Mouse (Mus musculus) midbrain, embryonic 11.5 days (tissue): ENCODE measurements at regions not wholly inside any gene's neighbourhood (a gene's known extent, or its start where the extent isn't known, plus 50 kb on each side); places are given as distances from the start of the nearest gene placed in this dataset.

ENCODE experiments used
- ATAC-seq: fragments of 200-750 bp; cut with Nextera tagmentation; 2 replicates; pipeline ENCODE4 v1.8.0; 2017; ENCODE audit warnings: moderate TSS enrichment, moderate library complexity; ENCODE audit not compliant: low FRiP score
- DNase-seq: peaks from one replicate; pipeline ENCODE4 v3.0.0; 2015; ENCODE audit warnings: low spot score; ENCODE audit errors: missing footprints
- H3K27ac ChIP-seq: fragments of 300-500 bp; sonication (generic); 2 replicates; pipeline ENCODE4 v1.5.1; 2014; ENCODE audit warnings: low read depth, low read length
- H3K27me3 ChIP-seq: fragments of 300-500 bp; sonication (generic); 2 replicates; pipeline ENCODE4 v1.6.1; 2014; ENCODE audit warnings: mild to moderate bottlenecking, low read length, moderate library complexity, mixed read lengths; ENCODE audit not compliant: control insufficient read depth, insufficient read depth
- H3K36me3 ChIP-seq: fragments of 300-500 bp; sonication (generic); 2 replicates; pipeline ENCODE4 v1.6.1; 2014; ENCODE audit warnings: mild to moderate bottlenecking, low read length, moderate library complexity, mixed read lengths; ENCODE audit not compliant: control insufficient read depth, insufficient read depth
- H3K4me1 ChIP-seq: fragments of 300-500 bp; sonication (generic); 2 replicates; pipeline ENCODE4 v1.6.1; 2014; ENCODE audit warnings: low read length; ENCODE audit not compliant: control insufficient read depth, insufficient read depth
- H3K4me2 ChIP-seq: fragments of 300-500 bp; sonication (generic); 2 replicates; pipeline ENCODE4 v1.6.1; 2014; ENCODE audit warnings: mild to moderate bottlenecking, moderate library complexity
- H3K4me3 ChIP-seq: fragments of 300-500 bp; sonication (generic); 2 replicates; pipeline ENCODE4 v1.5.1; 2014; ENCODE audit warnings: low read depth, low read length
- H3K9ac ChIP-seq: fragments of 300-500 bp; sonication (generic); 2 replicates; pipeline ENCODE4 v1.6.1; 2014; ENCODE audit warnings: low read length
- H3K9me3 ChIP-seq: fragments of 300-500 bp; sonication (generic); 2 replicates; pipeline ENCODE4 v1.6.1; 2016; ENCODE audit warnings: low read length; ENCODE audit not compliant: control insufficient read depth
- WGBS: fragments of 180-500 bp; shearing (Covaris S2); extraction: QIAGEN DNeasy Blood & Tissue Kit; methylation state at CpG from one replicate; pipeline ENCODE4 v1.1.7; 2014; 5-methylcytosine and 5-hydroxymethylcytosine counted together

GRCm38 (mm10) chr5:39176906-39177305 is 300.3 kb upstream of the Clnk start:
- peaks cover 2% of the 10 kb centered on the region; the same call in 1 of the 2 replicates for H3K4me1 ChIP-seq
- no peak overlapping the region for H3K27ac ChIP-seq
- H3K9me3 ChIP-seq, result no peaks in the 10 kb centered on the region
- 84% methylated on average over 2 of the region's 2 CpGs for WGBS
- no peak for ATAC-seq
- H3K4me3 ChIP-seq, result no peak overlapping the region
- no peaks in the 10 kb centered on the region for H3K27me3 ChIP-seq
- no peak overlapping the region for H3K9ac ChIP-seq
- H3K4me2 ChIP-seq, result no peak overlapping the region
- no peaks in the 10 kb centered on the region for H3K36me3 ChIP-seq
- no peak for DNase-seq

GRCm38 (mm10) chr5:39173491-39173890 is 296.9 kb upstream of the Clnk start:
- H3K27me3 ChIP-seq, result no peaks in the 10 kb centered on the region
- no peak overlapping the region for H3K27ac ChIP-seq
- H3K9me3 ChIP-seq, result no peaks in the 10 kb centered on the region
- WGBS, result 89% methylated on average over 3 of the region's 3 CpGs
- H3K4me2 ChIP-seq, result no peak overlapping the region
- DNase-seq, result no peak
- ATAC-seq, result no peak
- no peaks in the 10 kb centered on the region for H3K4me1 ChIP-seq
- no peak overlapping the region for H3K9ac ChIP-seq
- H3K4me3 ChIP-seq, result no peak overlapping the region
- no peaks in the 10 kb centered on the region for H3K36me3 ChIP-seq

GRCm38 (mm10) chr5:39159651-39160050 is 283.0 kb upstream of the Clnk start:
- H3K27ac ChIP-seq, result no peak overlapping the region
- no peaks in the 10 kb centered on the region for H3K9me3 ChIP-seq
- no peak overlapping the region for H3K4me2 ChIP-seq
- no peak overlapping the region for H3K4me3 ChIP-seq
- H3K9ac ChIP-seq, result no peak overlapping the region
- no peak for ATAC-seq
- H3K27me3 ChIP-seq, result no peaks in the 10 kb centered on the region
- DNase-seq, result no peak
- WGBS, result 90% methylated on average over 3 of the region's 3 CpGs
- H3K36me3 ChIP-seq, result no peaks in the 10 kb centered on the region
- no peaks in the 10 kb centered on the region for H3K4me1 ChIP-seq

GRCm38 (mm10) chr5:39155763-39156162 is 279.2 kb upstream of the Clnk start:
- no peak overlapping the region for H3K4me3 ChIP-seq
- no peaks in the 10 kb centered on the region for H3K36me3 ChIP-seq
- H3K9me3 ChIP-seq, result no peaks in the 10 kb centered on the region
- 90% methylated on average over 1 of the region's 1 CpGs for WGBS
- H3K4me1 ChIP-seq, result no peaks in the 10 kb centered on the region
- no peaks in the 10 kb centered on the region for H3K27me3 ChIP-seq
- no peak overlapping the region for H3K27ac ChIP-seq
- H3K9ac ChIP-seq, result no peak overlapping the region
- H3K4me2 ChIP-seq, result no peak overlapping the region
- DNase-seq (no peak), ATAC-seq (no peak)

- no peak overlapping the region for H3K4me3 ChIP-seq
- ATAC-seq (no peak), DNase-seq (no peak)
- H3K9ac ChIP-seq, result no peak overlapping the region
- no peak overlapping the region for H3K27ac ChIP-seq
- H3K36me3 ChIP-seq, result no peaks in the 10 kb centered on the region
- H3K4me1 ChIP-seq, result no peaks in the 10 kb centered on the region
- H3K4me2 ChIP-seq, result no peak overlapping the region
- no peaks in the 10 kb centered on the region for H3K27me3 ChIP-seq
- H3K9me3 ChIP-seq, result no peaks in the 10 kb centered on the region
Measured at GRCm38 (mm10) chr5:39153291-39153794, 276.7 kb upstream of the Clnk start.

GRCm38 (mm10) chr5:39151917-39152316 is 275.3 kb upstream of the Clnk start:
- Histone ChIP-seq H3K4me1 (no peaks in the 10 kb centered on the region), H3K4me2 (no peak overlapping the region), H3K4me3 (no peak overlapping the region), H3K27me3 (no peaks in the 10 kb centered on the region), H3K9ac (no peak overlapping the region), H3K36me3 (no peaks in the 10 kb centered on the region), H3K9me3 (no peaks in the 10 kb centered on the region), H3K27ac (no peak overlapping the region)
- ATAC-seq (no peak), DNase-seq (no peak)
- 88% methylated on average over 4 of the region's 4 CpGs for WGBS

GRCm38 (mm10) chr5:39150891-39151290 is 274.3 kb upstream of the Clnk start:
- Histone ChIP-seq H3K4me1 (no peaks in the 10 kb centered on the region), H3K4me2 (no peak overlapping the region), H3K4me3 (no peak overlapping the region), H3K9me3 (no peaks in the 10 kb centered on the region), H3K9ac (no peak overlapping the region), H3K27ac (no peak overlapping the region), H3K27me3 (no peaks in the 10 kb centered on the region), H3K36me3 (no peaks in the 10 kb centered on the region)
- DNase-seq (no peak), ATAC-seq (no peak)
- WGBS, result 89% methylated on average over 4 of the region's 4 CpGs

GRCm38 (mm10) chr5:39145658-39146057 is 269.0 kb upstream of the Clnk start:
- H3K9ac ChIP-seq, result no peak overlapping the region
- WGBS, result 44% methylated on average over 2 of the region's 2 CpGs
- no peak overlapping the region for H3K4me3 ChIP-seq
- H3K4me2 ChIP-seq, result no peak overlapping the region
- no peaks in the 10 kb centered on the region for H3K4me1 ChIP-seq
- no peaks in the 10 kb centered on the region for H3K27me3 ChIP-seq
- DNase-seq (no peak), ATAC-seq (peak; percentile 57; the same call in 1 of the 2 replicates)
- no peaks in the 10 kb centered on the region for H3K36me3 ChIP-seq
- H3K27ac ChIP-seq, result no peak overlapping the region
- H3K9me3 ChIP-seq, result no peaks in the 10 kb centered on the region

- no peaks in the 10 kb centered on the region for H3K27me3 ChIP-seq
- H3K36me3 ChIP-seq, result no peaks in the 10 kb centered on the region
- no peak overlapping the region for H3K4me3 ChIP-seq
- H3K27ac ChIP-seq, result no peak overlapping the region
- ATAC-seq, result no peak
- no peak overlapping the region for H3K9ac ChIP-seq
- H3K9me3 ChIP-seq, result no peaks in the 10 kb centered on the region
- WGBS, result 86% methylated on average over 10 of the region's 10 CpGs
- H3K4me2 ChIP-seq, result no peak overlapping the region
- H3K4me1 ChIP-seq, result no peaks in the 10 kb centered on the region
- no peak for DNase-seq
Measured at GRCm38 (mm10) chr5:39144225-39144624, 267.6 kb upstream of the Clnk start.

GRCm38 (mm10) chr5:39143648-39144047 is 267.0 kb upstream of the Clnk start:
- no peak overlapping the region for H3K4me2 ChIP-seq
- H3K27ac ChIP-seq, result no peak overlapping the region
- DNase-seq (no peak), ATAC-seq (no peak)
- whole genome bisulfite sequencing, result 78% methylated on average over 4 of the region's 4 CpGs
- no peaks in the 10 kb centered on the region for H3K4me1 ChIP-seq
- no peaks in the 10 kb centered on the region for H3K9me3 ChIP-seq
- H3K9ac ChIP-seq, result no peak overlapping the region
- no peak overlapping the region for H3K4me3 ChIP-seq
- H3K36me3 ChIP-seq, result no peaks in the 10 kb centered on the region
- no peaks in the 10 kb centered on the region for H3K27me3 ChIP-seq
